Mouse (Mus musculus) yolk sac, embryonic 10.5 days (tissue): Measurements from ENCODE around the gene Nrm.
A peak's percentile ranks its signal among the peaks of the same experiment; 100 is the strongest.

Experiments
- DNase-seq: peaks from one replicate; pipeline ENCODE4 v3.0.0-alpha.2; 2017; ENCODE audit warnings: low spot score

Gene Nrm

DNA sequence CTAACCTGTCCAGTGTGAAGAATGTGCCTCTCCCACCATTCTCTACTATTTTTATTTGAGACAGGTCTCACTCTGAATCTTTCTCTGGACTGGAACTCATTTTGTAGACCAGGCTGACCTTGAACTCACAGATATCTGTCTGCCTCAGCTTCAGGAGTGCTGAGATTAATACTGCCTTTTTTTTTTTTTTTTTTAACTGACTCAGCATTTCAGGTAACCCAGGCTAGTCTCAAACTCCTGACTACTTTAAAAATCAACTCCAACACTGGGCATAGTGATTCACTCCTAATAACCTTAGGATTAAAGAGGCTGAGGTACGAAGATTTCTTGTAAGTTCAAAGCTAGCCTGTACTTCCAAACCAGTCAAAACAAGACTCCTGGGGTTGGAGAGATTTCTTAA, 44.5 kb downstream of the Nrm start:
- no peak for DNase-seq

DNA sequence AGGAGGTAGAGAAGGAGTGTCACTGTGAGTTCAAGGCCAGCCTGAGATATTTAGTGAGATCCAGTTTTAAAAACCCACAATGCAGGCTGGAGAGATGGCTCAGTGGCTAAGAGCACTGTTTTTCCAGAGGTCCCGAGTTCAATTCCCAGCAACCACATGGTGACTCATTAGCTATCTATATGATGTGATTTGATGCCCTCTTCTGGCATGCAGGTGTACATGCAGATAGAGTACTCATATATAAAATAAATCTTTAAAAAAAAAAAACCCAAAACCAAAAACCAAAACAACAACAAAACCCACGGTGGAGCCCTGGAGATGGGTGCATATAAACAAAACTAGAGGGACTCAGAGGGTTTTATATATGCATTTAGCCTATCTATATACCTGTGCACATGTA, 46.5 kb downstream of the Nrm start:
- no peak for DNase-seq

GRCm38 (mm10) chr17:35909186-35909918, 48.2 kb downstream of the Nrm start:
- DNase-seq = no peak

DNA sequence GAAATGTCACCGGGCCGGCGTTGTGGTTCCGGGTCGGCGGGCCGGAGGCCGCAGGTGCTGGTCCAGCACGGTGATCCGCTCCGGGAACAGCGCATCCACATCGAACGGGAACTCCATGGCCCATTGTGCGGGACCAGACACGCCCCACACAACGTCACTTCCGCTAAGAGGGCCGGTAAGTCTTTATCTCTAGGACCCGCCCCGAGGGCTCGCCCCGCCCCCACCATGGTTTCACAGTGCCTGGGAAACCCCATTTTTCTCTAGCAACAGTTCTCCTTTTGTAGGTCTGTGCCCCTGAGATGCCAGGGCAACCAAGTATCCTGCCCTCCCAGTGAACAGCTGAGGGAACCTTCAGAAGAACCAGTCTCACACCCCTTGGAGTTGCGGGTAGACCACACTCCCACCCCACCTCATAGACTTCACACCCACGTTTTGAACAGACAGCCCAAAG, 48.8 kb downstream of the Nrm start, which contains the start of gene Atat1:
TSS of gene Atat1 (minus strand) at position 157 of the 451 bp plus-strand sequence.
- peak; percentile 96 for DNase-seq

- DNase-seq = no peak
Measured at GRCm38 (mm10) chr17:35914975-35915374, 53.9 kb downstream of the Nrm start.
